Mouse (Mus musculus) monocyte, adult 5-6 weeks (primary cell): Measurements from ENCODE around the gene Wdr20. TPM values are rescaled to one million over a fixed set of nuclear protein-coding genes. Genes with fewer than 3 reads are reported as not detected.

Experiments used
- ATAC-seq: fragments of 153-309, 156-312 bp; replicated peaks from 2 replicates; pipeline ENCODE4 v1.8.0; 2017; ENCODE audit warnings: mild to moderate bottlenecking; ENCODE audit not compliant: low TSS enrichment, insufficient number of reproducible peaks, severe bottlenecking, poor library complexity, low FRiP score
- total RNA-seq: library from RNA; stranded (forward); fragments of 200-1000, 200-491, 200-594 nt; gene quantifications from 3 replicates; pipeline ENCODE4 v1.2.3, GENCODE M21; 2017

Gene Wdr20
- total RNA-seq, 1 experiment from 2014 or later = 57.7 TPM

GRCm38 (mm10) chr12:110840348-110841198 lies 102.8 kb downstream of the Wdr20 start, which contains the start of gene Mok:
Gene Mok (minus strand): TSS chr12:110840939.
- peak; percentile 60 for ATAC-seq

- ATAC-seq = no peak
These were observed 104.2 kb downstream of the Wdr20 start for GRCm38 (mm10) chr12:110841731-110842493.

GRCm38 (mm10) chr12:110843194-110844048 lies 105.7 kb downstream of the Wdr20 start:
- ATAC-seq = peak; percentile 64

- ATAC-seq = no peak
These were observed 106.7 kb downstream of the Wdr20 start for GRCm38 (mm10) chr12:110844227-110845130.

DNA sequence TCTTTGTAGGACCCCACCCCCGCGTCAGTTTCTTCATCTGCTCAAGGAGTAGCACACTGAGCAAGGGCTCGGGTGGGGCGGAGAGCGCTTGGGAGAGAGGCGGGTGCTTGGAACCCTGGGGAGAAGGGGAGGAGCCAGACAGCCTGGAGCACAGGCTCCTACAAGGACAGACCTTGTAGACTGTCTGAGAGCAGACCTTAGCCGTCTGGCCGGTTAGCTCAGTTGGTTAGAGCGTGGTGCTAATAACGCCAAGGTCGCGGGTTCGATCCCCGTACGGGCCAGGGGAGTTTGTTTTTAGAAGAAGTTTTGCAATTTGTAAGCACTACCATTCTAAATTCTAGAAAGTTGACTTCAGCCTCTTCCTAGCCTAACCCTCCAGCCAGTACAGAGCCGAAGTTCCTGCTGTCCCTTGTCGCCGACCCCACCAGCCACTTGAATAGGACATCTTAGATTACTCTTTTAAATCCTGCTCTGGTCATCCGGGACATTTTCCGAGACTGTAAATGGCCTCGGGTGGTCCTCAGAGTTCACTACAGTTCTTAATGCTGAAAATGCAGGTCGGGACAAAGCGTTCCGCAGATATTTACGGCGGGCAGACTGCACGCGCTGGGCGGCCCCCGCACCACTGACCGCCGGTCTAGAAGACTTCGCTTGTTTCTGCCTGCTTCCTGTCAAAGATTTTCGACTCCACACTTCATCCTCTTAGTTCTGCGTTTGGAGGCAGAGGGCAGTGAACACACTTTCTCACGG lies 107.6 kb downstream of the Wdr20 start:
- peak; percentile 71 for ATAC-seq

DNA sequence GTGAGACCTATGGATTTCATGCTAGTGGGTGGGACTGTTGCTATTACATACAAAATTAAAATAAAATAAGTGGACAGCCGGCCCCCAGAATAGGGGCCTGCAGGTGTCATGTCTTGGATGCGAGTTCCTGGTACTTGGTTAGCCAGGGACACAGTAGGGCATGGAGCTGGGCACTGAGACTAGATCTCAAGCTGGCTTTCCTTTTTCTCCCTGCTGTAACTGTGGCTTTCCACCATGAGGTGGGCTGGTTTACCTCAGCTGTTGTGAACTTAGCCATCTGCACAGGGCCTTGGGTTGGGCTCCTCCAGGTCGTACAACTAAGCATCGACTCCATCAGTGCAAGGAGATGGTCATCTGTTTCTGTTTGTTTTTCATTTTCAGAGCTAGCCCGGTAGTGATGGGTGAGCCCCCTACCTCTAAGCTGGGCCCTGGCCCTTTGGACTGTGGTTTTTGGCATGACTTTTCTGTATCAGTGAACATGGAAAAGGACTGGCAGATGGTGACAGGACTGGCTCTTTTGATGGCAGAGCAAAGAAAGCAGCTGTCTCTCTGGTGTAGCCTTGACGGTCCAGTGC lies 108.5 kb downstream of the Wdr20 start:
- no peak for ATAC-seq

- peak; percentile 55 for ATAC-seq
These were observed 112.5 kb downstream of the Wdr20 start, which contains the start of gene Zfp839 for GRCm38 (mm10) chr12:110850010-110850928. Gene Zfp839 (plus strand): TSS chr12:110850253.

- ATAC-seq = no peak
These were observed 113.1 kb downstream of the Wdr20 start for GRCm38 (mm10) chr12:110850929-110851256.

GRCm38 (mm10) chr12:110851414-110851813 lies 113.7 kb downstream of the Wdr20 start:
- 0 out of 2 replicates have a peak, but pooled peaks have one; percentile 2 for ATAC-seq

GRCm38 (mm10) chr12:110851923-110852322 lies 114.2 kb downstream of the Wdr20 start:
- ATAC-seq = no peak

Other genes with a start within 250 kb of the Wdr20 start
- 122 to 194 TPM (median 132 TPM) in 3 replicates for gene Dync1h1, start 136.5 kb upstream of the Wdr20 start, total RNA-seq
- gene 1700001K19Rik, start 55.3 kb upstream of the Wdr20 start, total RNA-seq = not detected in 3 replicates
- 735 to 877 TPM (median 802 TPM) in 3 replicates for gene Hsp90aa1, start 35.2 kb upstream of the Wdr20 start, total RNA-seq
- gene Mok, start 103.0 kb downstream of the Wdr20 start, total RNA-seq = 0.10 to 0.32 TPM in 2 of 3 replicates, not detected in the other
- gene Zfp839, start 112.3 kb downstream of the Wdr20 start, total RNA-seq = 6.5 to 11.1 TPM (median 9.0 TPM) in 3 replicates
- 22.7 to 35.9 TPM (median 27.8 TPM) in 3 replicates for gene Cinp, start 151.2 kb downstream of the Wdr20 start, total RNA-seq
- 3.7 to 4.9 TPM (median 3.8 TPM) in 3 replicates for gene Tecpr2, start 151.3 kb downstream of the Wdr20 start, total RNA-seq
- 3.8 to 5.8 TPM (median 5.5 TPM) in 3 replicates for gene Ankrd9, start 241.1 kb downstream of the Wdr20 start, total RNA-seq